Mouse (Mus musculus) liver, embryonic 14.5 days (tissue): ENCODE results near the gene Hoxd11.

Source experiments
- CTCF ChIP-seq: IDR thresholded peaks from 2 replicates; pipeline ENCODE4 v1.5.1; 2016; ENCODE audit warnings: antibody characterized with exemption, low read depth, control low read depth
- EP300 ChIP-seq: IDR thresholded peaks from 2 replicates; pipeline ENCODE4 v1.6.1; 2016; ENCODE audit warnings: antibody characterized with exemption, low read depth

- TF ChIP-seq CTCF (peak; percentile 84), EP300 (no peak)
These were observed 36.3 kb downstream of the Hoxd11 start for GRCm38 (mm10) chr2:74715504-74716241.
